Mouse (Mus musculus): ENCODE results near the gene Samd14. TPM values are rescaled to one million over a fixed set of nuclear protein-coding genes. Genes with fewer than 3 reads are reported as not detected.

The Samd14 gene
- polyA plus RNA-seq, 1 experiment from 2014 or later = 22.8 TPM

- H3K4me3 ChIP-seq (ENCODE audit: low read depth, low read length) = no peak overlapping the region
- ATAC-seq (ENCODE audit: insufficient number of reproducible peaks, insufficient read depth, low FRiP score, low read depth) = no peak
- H3K27me3 ChIP-seq (ENCODE audit: control insufficient read depth, insufficient read depth, low read length) = no peaks in the 10 kb centered on the region
- no peaks in the 10 kb centered on the region for H3K36me3 ChIP-seq (ENCODE audit: control insufficient read depth, insufficient read depth, low read length)
- H3K4me1 ChIP-seq (ENCODE audit: control insufficient read depth, insufficient read depth, low read length) = peaks cover 25% of the 10 kb centered on the region
- H3K4me2 ChIP-seq (replicated peaks; ENCODE audit: low read depth, low read length) = no peak overlapping the region
- 48% methylated on average over 2 of the region's 2 CpGs for WGBS
- no peak overlapping the region for H3K9ac ChIP-seq (replicated peaks; ENCODE audit: low read depth, low read length)
- no peak overlapping the region for H3K27ac ChIP-seq (ENCODE audit: low read length)
- H3K9me3 ChIP-seq (ENCODE audit: control insufficient read depth, low read depth, low read length) = no peaks in the 10 kb centered on the region
Measured at GRCm38 (mm10) chr11:94986435-94986834, 23.2 kb upstream of the Samd14 start.

DNA sequence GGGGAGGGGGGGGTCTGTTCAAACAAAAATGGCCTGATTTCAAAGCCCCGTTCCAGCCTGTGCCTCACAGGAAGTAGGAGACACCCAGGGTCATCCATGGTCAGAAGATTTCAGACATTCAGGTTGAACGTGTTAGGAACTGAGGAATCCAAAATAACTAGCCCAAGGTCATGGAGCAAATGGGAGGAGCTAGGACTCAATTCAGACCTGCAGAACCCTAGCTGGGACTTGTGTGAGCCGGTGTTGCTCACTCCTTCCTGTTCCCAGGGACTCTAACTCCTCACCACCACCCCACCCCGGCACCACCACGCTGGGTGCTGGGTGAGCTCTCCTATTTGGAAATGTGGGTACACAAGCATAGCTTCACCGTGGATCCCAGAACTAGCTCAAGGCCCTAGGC lies 22.3 kb upstream of the Samd14 start:
- Histone ChIP-seq H3K9me3 (ENCODE audit: control insufficient read depth, low read depth, low read length) (no peaks in the 10 kb centered on the region), H3K4me1 (ENCODE audit: control insufficient read depth, insufficient read depth, low read length) (peaks cover 28% of the 10 kb centered on the region), H3K4me2 (replicated peaks; ENCODE audit: low read depth, low read length) (no peak overlapping the region), H3K9ac (replicated peaks; ENCODE audit: low read depth, low read length) (no peak overlapping the region), H3K27ac (ENCODE audit: low read length) (no peak overlapping the region), H3K4me3 (ENCODE audit: low read depth, low read length) (no peak overlapping the region), H3K27me3 (ENCODE audit: control insufficient read depth, insufficient read depth, low read length) (no peaks in the 10 kb centered on the region), H3K36me3 (ENCODE audit: control insufficient read depth, insufficient read depth, low read length) (no peaks in the 10 kb centered on the region)
- 45% methylated on average over 6 of the region's 6 CpGs for WGBS
- ATAC-seq (ENCODE audit: insufficient number of reproducible peaks, insufficient read depth, low FRiP score, low read depth) = no peak

- Histone ChIP-seq H3K4me1 (ENCODE audit: control insufficient read depth, insufficient read depth, low read length) (peaks cover 33% of the 10 kb centered on the region), H3K9ac (replicated peaks; ENCODE audit: low read depth, low read length) (no peak overlapping the region), H3K9me3 (ENCODE audit: control insufficient read depth, low read depth, low read length) (no peaks in the 10 kb centered on the region), H3K4me2 (replicated peaks; ENCODE audit: low read depth, low read length) (no peak overlapping the region), H3K27ac (ENCODE audit: low read length) (no peak overlapping the region), H3K36me3 (ENCODE audit: control insufficient read depth, insufficient read depth, low read length) (no peaks in the 10 kb centered on the region), H3K27me3 (ENCODE audit: control insufficient read depth, insufficient read depth, low read length) (no peaks in the 10 kb centered on the region), H3K4me3 (ENCODE audit: low read depth, low read length) (no peak overlapping the region)
- 76% methylated on average over 8 of the region's 8 CpGs for WGBS
- no peak for ATAC-seq (ENCODE audit: insufficient number of reproducible peaks, insufficient read depth, low FRiP score, low read depth)
Measured at GRCm38 (mm10) chr11:94987851-94988250, 21.8 kb upstream of the Samd14 start.

DNA sequence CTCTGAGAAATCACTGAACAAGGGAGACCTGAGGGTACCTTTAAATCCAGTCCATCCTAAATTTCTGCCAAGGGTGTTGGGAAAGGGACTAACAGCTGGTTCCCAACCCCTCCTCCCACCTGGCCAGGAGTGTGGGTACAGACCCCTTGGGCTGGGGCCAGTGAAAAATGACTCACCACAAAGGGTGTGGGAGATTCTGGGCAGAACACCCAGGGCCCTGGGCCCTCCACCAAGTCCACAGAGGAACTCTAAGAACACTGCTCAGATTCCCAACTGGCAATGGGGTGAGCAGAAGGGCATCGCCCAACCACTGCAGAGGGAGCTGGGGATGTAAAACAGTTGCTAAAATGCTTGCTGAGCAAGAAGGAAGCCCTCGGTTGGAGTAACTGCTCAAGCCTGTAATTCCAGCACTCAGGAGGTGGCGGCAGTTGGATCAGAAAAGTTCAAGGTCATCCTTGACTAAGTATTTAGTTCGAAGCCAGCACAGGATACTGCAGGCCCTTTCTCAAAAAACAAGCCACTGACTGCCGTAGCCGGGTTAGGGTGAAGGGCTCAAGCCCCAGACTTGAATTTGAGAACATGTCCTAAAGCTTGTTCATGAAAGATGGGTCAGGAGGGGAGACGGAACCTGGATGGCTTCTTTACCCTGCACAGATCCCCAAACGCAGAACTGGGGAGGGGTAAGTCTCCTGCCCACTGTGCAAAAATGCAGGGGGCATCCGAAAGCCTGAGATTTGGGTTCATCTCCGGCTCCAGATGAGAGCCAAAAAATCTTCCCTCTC lies 20.7 kb upstream of the Samd14 start:
- 16% methylated on average over 10 of the region's 10 CpGs for WGBS
- H3K9ac ChIP-seq (replicated peaks; ENCODE audit: low read depth, low read length) = peak overlapping the region; percentile 45
- peak overlapping the region; percentile 43 for H3K4me3 ChIP-seq (ENCODE audit: low read depth, low read length)
- H3K27ac ChIP-seq (ENCODE audit: low read length) = peak overlapping the region; percentile 89
- ATAC-seq (ENCODE audit: insufficient number of reproducible peaks, insufficient read depth, low FRiP score, low read depth) = no peak
- peaks cover 45% of the 10 kb centered on the region for H3K4me1 ChIP-seq (ENCODE audit: control insufficient read depth, insufficient read depth, low read length)
- H3K9me3 ChIP-seq (ENCODE audit: control insufficient read depth, low read depth, low read length) = no peaks in the 10 kb centered on the region
- H3K4me2 ChIP-seq (replicated peaks; ENCODE audit: low read depth, low read length) = peak overlapping the region; percentile 75
- no peaks in the 10 kb centered on the region for H3K36me3 ChIP-seq (ENCODE audit: control insufficient read depth, insufficient read depth, low read length)
- no peaks in the 10 kb centered on the region for H3K27me3 ChIP-seq (ENCODE audit: control insufficient read depth, insufficient read depth, low read length)

- peak overlapping the region; percentile 75 for H3K4me2 ChIP-seq (replicated peaks; ENCODE audit: low read depth, low read length)
- H3K9ac ChIP-seq (replicated peaks; ENCODE audit: low read depth, low read length) = peak overlapping the region; percentile 45
- no peaks in the 10 kb centered on the region for H3K36me3 ChIP-seq (ENCODE audit: control insufficient read depth, insufficient read depth, low read length)
- peak; percentile 67 for ATAC-seq (ENCODE audit: insufficient number of reproducible peaks, insufficient read depth, low FRiP score, low read depth)
- no peaks in the 10 kb centered on the region for H3K9me3 ChIP-seq (ENCODE audit: control insufficient read depth, low read depth, low read length)
- 2% methylated on average over 12 of the region's 12 CpGs for WGBS
- no peaks in the 10 kb centered on the region for H3K27me3 ChIP-seq (ENCODE audit: control insufficient read depth, insufficient read depth, low read length)
- peak overlapping the region; percentile 89 for H3K27ac ChIP-seq (ENCODE audit: low read length)
- peaks cover 51% of the 10 kb centered on the region for H3K4me1 ChIP-seq (ENCODE audit: control insufficient read depth, insufficient read depth, low read length)
- peak overlapping the region; percentile 43 for H3K4me3 ChIP-seq (ENCODE audit: low read depth, low read length)
Measured at GRCm38 (mm10) chr11:94989562-94990017, 20.1 kb upstream of the Samd14 start.

GRCm38 (mm10) chr11:94990102-94990748 lies 19.5 kb upstream of the Samd14 start:
- Histone ChIP-seq H3K4me1 (ENCODE audit: control insufficient read depth, insufficient read depth, low read length) (peaks cover 57% of the 10 kb centered on the region), H3K27ac (ENCODE audit: low read length) (peak overlapping the region; percentile 86), H3K27me3 (ENCODE audit: control insufficient read depth, insufficient read depth, low read length) (no peaks in the 10 kb centered on the region), H3K4me3 (ENCODE audit: low read depth, low read length) (peak overlapping the region; percentile 74), H3K9ac (replicated peaks; ENCODE audit: low read depth, low read length) (0 out of 2 replicates have a peak overlapping the region, but pooled peaks have one; percentile 2), H3K9me3 (ENCODE audit: control insufficient read depth, low read depth, low read length) (no peaks in the 10 kb centered on the region), H3K36me3 (ENCODE audit: control insufficient read depth, insufficient read depth, low read length) (no peaks in the 10 kb centered on the region), H3K4me2 (replicated peaks; ENCODE audit: low read depth, low read length) (peak overlapping the region; percentile 75)
- ATAC-seq (ENCODE audit: insufficient number of reproducible peaks, insufficient read depth, low FRiP score, low read depth) = no peak
- WGBS = 40% methylated on average over 6 of the region's 6 CpGs

- H3K4me1 ChIP-seq (ENCODE audit: control insufficient read depth, insufficient read depth, low read length) = peaks cover 58% of the 10 kb centered on the region
- no peaks in the 10 kb centered on the region for H3K36me3 ChIP-seq (ENCODE audit: control insufficient read depth, insufficient read depth, low read length)
- WGBS = under 1% methylated on average over 61 of the region's 69 CpGs
- H3K4me2 ChIP-seq (replicated peaks; ENCODE audit: low read depth, low read length) = peak within 1 kb of the TSS; percentile 75
- H3K9ac ChIP-seq (replicated peaks; ENCODE audit: low read depth, low read length) = peak within 1 kb of the TSS; percentile 87
- no peaks in the 10 kb centered on the region for H3K27me3 ChIP-seq (ENCODE audit: control insufficient read depth, insufficient read depth, low read length)
- H3K4me3 ChIP-seq (ENCODE audit: low read depth, low read length) = peak within 1 kb of the TSS; percentile 74
- H3K9me3 ChIP-seq (ENCODE audit: control insufficient read depth, low read depth, low read length) = no peaks in the 10 kb centered on the region
- peak; percentile 74 for ATAC-seq (ENCODE audit: insufficient number of reproducible peaks, insufficient read depth, low FRiP score, low read depth)
- peak within 1 kb of the TSS; percentile 86 for H3K27ac ChIP-seq (ENCODE audit: low read length)
Measured at GRCm38 (mm10) chr11:94990749-94991577, 18.7 kb upstream of the Samd14 start, which contains the start of gene Ppp1r9b. Gene Ppp1r9b, plus strand, starts transcription at chr11:94991035.
